Mouse (Mus musculus) cerebellum, adult 2 months (tissue): Measurements from ENCODE around the gene Ptgis. TPM values are rescaled to one million over a fixed set of nuclear protein-coding genes. Genes with fewer than 3 reads are reported as not detected.

Experiments used
- DNase-seq, 2 experiments: peaks; one replicate each; pipeline ENCODE4 v3.0.0; 2021
- H3K27ac ChIP-seq: fragments of 200-500 bp; 2 replicates; pipeline ENCODE4 v1.5.1; 2012; ENCODE audit warnings: low read length, control low read depth, inconsistent platforms; ENCODE audit not compliant: insufficient read depth
- H3K27me3 ChIP-seq: fragments of 200-500 bp; 2 replicates; pipeline ENCODE4 v1.6.1; 2012; ENCODE audit warnings: inconsistent platforms, mild to moderate bottlenecking, low read length, moderate library complexity; ENCODE audit not compliant: control insufficient read depth, insufficient read depth
- H3K4me1 ChIP-seq: fragments of 200-500 bp; 2 replicates; pipeline ENCODE4 v1.6.1; 2011; ENCODE audit warnings: low read length; ENCODE audit not compliant: control insufficient read depth, insufficient read depth
- H3K4me3 ChIP-seq: fragments of 200-500 bp; replicated peaks from 2 replicates; pipeline ENCODE3; 2011; ENCODE audit warnings: mild to moderate bottlenecking, low read depth, low read length, control low read depth; ENCODE audit not compliant: insufficient read depth
- CTCF ChIP-seq: fragments of 200-500 bp; IDR thresholded peaks from 2 replicates; pipeline ENCODE4 v1.5.1; 2011; ENCODE audit warnings: low read depth, mild to moderate bottlenecking, control low read depth, low read length, moderate library complexity, borderline replicate concordance; ENCODE audit not compliant: insufficient read depth
- POLR2A ChIP-seq: fragments of 200-500 bp; IDR thresholded peaks from 2 replicates; pipeline ENCODE4 v1.6.1; 2011; ENCODE audit warnings: low read length, control low read depth, borderline replicate concordance; ENCODE audit not compliant: insufficient read depth
- WGBS: fragments of 180-500 bp; shearing (Covaris S2); methylation state at CpG from one replicate; pipeline ENCODE4 v1.1.7; 2018; 5-methylcytosine and 5-hydroxymethylcytosine counted together
- polyA plus RNA-seq: library from polyadenylated mRNA; depleted of rRNA; stranded (reverse); fragments of >200 nt; gene quantifications from 2 replicates; pipeline ENCODE4 v1.2.3, GENCODE M21; 2012

Ptgis gene
- polyA plus RNA-seq, 1 experiment, result 2.0 TPM

DNA sequence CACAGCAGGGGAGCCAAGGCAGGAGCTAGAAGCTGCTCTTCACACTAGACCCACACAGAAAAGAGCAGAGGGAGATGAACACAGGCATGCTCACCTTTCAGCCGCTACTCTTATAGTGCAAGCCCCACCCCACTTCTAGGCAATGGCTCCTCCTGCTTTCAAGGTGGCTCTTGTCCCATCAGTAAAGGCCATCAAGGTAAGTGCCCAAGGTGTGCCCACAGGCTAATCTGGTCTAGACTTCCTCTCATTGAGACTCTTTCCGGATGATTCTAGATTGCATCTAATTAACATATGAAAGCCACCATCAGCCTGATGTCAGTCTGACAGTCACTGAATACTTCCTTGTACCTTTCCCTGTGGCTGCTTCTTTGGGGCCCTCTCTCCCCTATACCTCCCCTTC, 7.4 kb upstream of the Ptgis start:
- no peak for DNase-seq
- no peak overlapping the region for H3K4me3 ChIP-seq
- no peaks in the 10 kb centered on the region for H3K27me3 ChIP-seq
- H3K27ac ChIP-seq, result no peak overlapping the region
- WGBS, result 52% methylated on average over 2 of the region's 2 CpGs
- no peaks in the 10 kb centered on the region for H3K4me1 ChIP-seq
- no peak for TF ChIP-seq POLR2A

DNA sequence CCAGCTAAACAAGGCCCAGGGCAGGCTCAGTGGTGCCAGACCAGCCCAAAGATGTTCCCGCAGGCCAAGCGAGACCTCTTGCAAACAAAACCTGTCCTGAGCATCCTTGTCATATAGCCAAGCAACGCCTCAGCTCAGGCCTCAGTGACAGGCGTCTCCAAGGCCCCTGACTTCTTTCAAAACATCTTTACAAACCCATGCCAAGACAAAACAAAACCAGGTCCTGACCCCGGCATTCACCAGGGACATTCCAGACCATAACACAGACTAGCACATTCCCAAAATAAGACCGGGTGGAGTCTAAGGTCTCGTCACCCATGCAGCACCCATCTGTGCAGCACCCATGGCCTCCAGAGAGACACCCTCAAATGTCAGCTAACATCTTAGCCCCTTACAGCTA, 6.3 kb upstream of the Ptgis start:
- DNase-seq, result no peak
- Histone ChIP-seq H3K27me3 (no peaks in the 10 kb centered on the region), H3K27ac (no peak overlapping the region), H3K4me3 (no peak overlapping the region), H3K4me1 (no peaks in the 10 kb centered on the region)
- TF ChIP-seq CTCF (no peak), POLR2A (no peak)
- 66% methylated on average over 7 of the region's 7 CpGs for WGBS

DNA sequence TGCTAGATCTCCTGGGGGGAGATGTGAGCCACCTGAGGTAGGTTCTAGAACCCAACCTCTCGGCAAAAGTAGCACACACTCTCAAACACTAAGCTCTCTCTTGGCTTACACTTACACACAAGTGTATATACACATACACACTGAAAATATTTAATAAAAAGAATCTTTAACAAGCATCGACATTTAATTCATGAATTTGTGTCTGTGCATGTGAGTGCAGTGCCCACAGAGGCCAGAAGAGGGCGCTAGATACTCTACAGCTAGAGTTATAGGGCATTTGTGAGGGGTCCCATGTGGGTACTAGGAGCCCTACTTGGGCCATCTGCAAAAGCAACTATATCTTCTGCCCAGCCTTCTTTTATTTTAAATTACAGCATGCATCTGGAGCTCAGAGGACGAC, 4.5 kb upstream of the Ptgis start:
- H3K27me3 ChIP-seq, result peaks cover 8% of the 10 kb centered on the region
- TF ChIP-seq CTCF (no peak), POLR2A (no peak)
- H3K4me3 ChIP-seq, result no peak overlapping the region
- H3K27ac ChIP-seq, result no peak overlapping the region
- peaks cover 3% of the 10 kb centered on the region; the same call in 1 of the 2 replicates for H3K4me1 ChIP-seq
- no peak for DNase-seq
- WGBS, result 76% methylated on average over 4 of the region's 4 CpGs

DNA sequence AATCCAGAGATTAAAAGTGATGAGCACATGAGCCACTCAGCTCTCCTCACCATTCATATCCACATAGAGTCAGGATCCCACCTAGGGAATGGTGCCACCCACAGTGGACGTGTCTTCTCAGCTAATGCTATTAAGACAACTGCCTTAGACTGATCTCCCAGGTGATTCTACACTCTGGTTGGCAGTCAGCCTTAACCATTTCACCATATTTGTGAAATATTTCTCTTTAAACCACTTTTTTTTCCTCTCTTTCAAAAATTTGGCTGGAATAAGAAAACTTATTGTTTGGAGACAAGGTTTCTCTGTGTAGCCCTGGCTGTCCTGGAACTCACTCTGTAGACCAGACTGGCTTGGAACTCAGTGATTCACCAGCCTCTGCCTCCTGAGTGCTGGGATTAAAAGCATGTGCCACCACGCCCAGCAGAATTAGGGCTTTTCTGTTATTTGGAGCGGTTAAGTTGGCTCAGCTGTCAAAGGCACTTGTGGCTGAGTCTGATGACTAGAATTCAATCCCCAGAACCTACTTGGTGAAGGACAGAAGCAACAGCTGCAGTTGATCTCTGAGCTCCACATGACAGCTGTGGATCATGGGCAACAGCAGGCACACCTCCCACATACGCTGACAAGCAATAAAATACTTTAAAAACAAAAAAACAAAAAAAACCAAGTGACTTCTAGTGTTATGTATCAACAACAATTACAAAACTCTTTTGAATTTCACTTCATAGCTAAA, 3.6 kb upstream of the Ptgis start:
- Histone ChIP-seq H3K4me3 (no peak overlapping the region), H3K27ac (no peak overlapping the region), H3K27me3 (peaks cover 8% of the 10 kb centered on the region), H3K4me1 (peaks cover 3% of the 10 kb centered on the region; the same call in 1 of the 2 replicates)
- TF ChIP-seq CTCF (no peak), POLR2A (no peak)
- WGBS, result 91% methylated on average over 4 of the region's 4 CpGs
- DNase-seq, result no peak

DNA sequence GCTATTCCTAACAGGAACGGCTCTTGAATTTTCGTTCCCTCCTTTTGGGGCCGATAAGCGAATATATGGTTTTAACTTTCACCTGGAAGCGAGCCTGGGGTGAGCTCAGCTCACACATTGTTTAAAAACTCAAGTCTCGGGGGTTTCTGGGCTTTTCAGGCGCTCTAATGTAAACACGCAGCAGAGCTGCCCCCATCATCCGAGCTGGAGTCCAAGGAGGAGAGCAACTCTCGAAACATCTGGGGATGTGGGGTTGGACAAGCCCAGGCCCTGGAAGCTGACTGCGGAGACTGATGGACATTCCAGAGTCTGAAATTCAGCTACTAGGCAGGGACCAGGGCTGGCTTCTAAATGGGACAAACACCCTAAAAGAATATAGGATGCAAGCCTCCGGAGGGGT, 1.1 kb downstream of the Ptgis start:
- H3K27me3 ChIP-seq, result peaks cover 8% of the 10 kb centered on the region
- 73% methylated on average over 12 of the region's 12 CpGs for WGBS
- TF ChIP-seq POLR2A (no peak), CTCF (no peak)
- no peak for DNase-seq
- H3K4me3 ChIP-seq, result no peak overlapping the region
- peaks cover 3% of the 10 kb centered on the region; the same call in 1 of the 2 replicates for H3K4me1 ChIP-seq
- no peak overlapping the region for H3K27ac ChIP-seq

DNA sequence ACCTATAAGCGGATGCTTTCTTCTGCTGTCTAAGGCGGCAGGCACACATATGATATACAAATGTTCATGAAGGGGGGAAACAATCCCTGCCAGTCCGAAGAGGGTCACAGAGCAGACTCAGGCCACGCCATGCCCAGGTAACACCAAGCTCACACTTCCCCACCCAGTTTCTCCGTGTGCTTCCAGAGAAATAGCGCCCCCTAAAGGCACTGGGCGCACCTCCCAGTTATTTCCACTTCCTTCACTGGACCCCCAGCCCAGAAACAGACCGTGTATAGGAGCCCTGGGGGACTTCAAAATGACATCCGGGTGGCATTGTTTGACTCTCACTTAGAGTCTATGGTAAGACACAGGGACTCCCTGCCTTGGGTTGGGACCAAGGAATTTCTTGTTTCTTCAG, 3.2 kb downstream of the Ptgis start:
- peaks cover 6% of the 10 kb centered on the region for H3K4me1 ChIP-seq
- H3K27me3 ChIP-seq, result peaks cover 8% of the 10 kb centered on the region
- DNase-seq, result no peak
- H3K27ac ChIP-seq, result no peak overlapping the region
- TF ChIP-seq POLR2A, result no peak
- TF ChIP-seq CTCF, result no peak
- WGBS, result 88% methylated on average over 9 of the region's 9 CpGs
- no peak overlapping the region for H3K4me3 ChIP-seq

DNA sequence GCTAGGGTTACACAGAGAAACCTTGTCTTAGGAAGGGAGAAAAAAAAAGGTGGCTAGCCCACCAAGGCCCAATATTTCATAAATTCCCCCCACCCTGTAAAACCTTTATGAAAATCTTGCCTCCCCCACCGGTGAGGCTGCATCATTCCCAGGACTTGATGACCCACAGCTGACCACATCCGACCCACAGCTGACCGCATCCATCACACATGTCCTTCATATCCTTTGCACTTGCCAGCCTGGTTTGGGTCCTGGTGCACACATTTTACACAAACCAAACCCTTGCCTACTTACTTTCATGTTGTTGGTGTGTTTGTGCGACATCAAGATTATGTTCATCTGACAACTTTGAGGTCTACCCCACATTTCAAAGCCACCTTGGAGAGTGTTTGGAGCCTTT, 4.2 kb downstream of the Ptgis start:
- TF ChIP-seq CTCF (no peak), POLR2A (no peak)
- DNase-seq, result no peak
- H3K27ac ChIP-seq, result no peak overlapping the region
- H3K4me3 ChIP-seq, result no peak overlapping the region
- WGBS, result 98% methylated on average over 4 of the region's 4 CpGs
- H3K27me3 ChIP-seq, result peaks cover 8% of the 10 kb centered on the region
- peaks cover 13% of the 10 kb centered on the region for H3K4me1 ChIP-seq

DNA sequence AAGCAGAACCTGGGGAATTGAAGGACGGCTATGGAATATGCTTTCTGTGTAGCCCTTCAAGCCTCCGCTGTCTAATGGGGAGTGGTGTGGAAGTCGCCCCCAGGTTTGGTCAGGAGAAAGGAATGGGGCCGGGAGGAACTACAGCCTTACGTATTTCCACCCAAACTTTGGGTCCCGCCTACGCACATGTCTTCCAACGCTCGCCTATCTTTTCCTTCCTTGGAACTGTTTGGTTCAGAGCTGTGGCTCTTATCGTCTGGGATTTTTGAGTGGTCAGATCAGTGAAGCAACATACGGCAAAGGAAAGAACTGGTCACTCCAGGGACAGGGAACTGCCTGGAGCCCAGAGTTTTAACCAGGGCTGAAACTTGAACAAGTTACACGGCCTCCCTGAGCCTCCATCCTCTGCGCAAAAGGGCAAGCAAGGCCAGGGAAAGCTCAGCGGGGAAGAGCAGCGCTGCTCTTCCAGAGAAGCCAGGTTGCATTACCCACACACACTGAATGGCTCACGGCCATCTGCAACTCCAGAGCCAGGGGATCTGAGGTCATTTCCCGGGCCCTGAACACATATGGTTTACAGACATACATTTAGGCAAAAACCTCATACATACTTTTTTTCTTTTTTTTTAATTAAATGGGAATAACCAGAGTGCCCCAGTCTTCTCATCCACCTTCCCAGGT, 4.9 kb downstream of the Ptgis start:
- no peak overlapping the region for H3K27ac ChIP-seq

More for the DNA sequence above, 4.9 kb downstream of the Ptgis start:
- no peak overlapping the region for H3K4me3 ChIP-seq
- H3K27me3 ChIP-seq, result peaks cover 6% of the 10 kb centered on the region
- no peak for DNase-seq
- peaks cover 13% of the 10 kb centered on the region for H3K4me1 ChIP-seq
- TF ChIP-seq CTCF (no peak), POLR2A (no peak)
- WGBS, result 64% methylated on average over 17 of the region's 17 CpGs
